Mouse (Mus musculus): ENCODE data around the gene Mcm9. TPM values are rescaled to one million over a fixed set of nuclear protein-coding genes. Genes with fewer than 3 reads are reported as not detected.
A peak's percentile ranks its signal among the peaks of the same experiment; 100 is the strongest.

Gene Mcm9
- polyA plus RNA-seq, 1 experiment from 2014 or later = 11.3 TPM

DNA sequence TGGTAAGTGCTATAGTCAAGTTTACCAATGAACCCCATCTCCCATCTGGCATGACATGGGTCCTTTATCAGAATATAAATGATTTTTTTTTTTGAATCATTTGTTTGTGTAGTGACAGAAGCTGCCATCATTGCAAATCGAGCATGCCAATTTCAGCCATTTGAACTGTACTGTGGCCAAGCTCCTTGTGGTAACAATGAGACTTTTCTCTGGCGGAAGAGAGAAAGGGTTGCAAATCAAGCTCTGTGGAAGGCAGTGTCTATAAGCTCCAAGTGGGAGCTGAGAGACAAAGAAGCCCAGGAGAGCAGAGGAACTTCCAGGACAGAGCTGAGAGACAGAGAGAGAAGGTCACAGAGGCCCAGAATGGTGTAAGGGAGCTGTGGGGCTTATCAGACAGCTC, 64.7 kb downstream of the Mcm9 start:
- Histone ChIP-seq H3K4me2 (no peak overlapping the region), H3K4me3 (replicated peaks) (no peak overlapping the region), H3K27ac (no peak overlapping the region), H3K9ac (no peak overlapping the region), H3K36me3 (0 out of 2 replicates have a peak, but pooled peaks cover 6% of the 10 kb centered on the region), H3K4me1 (no peaks in the 10 kb centered on the region), H3K27me3 (no peaks in the 10 kb centered on the region), H3K9me3 (replicated peaks) (no peaks in the 10 kb centered on the region)
- no peak for ATAC-seq (replicated peaks; ENCODE audit: low FRiP score)
- WGBS = 86% methylated on average over 2 of the region's 2 CpGs

- no peak for ATAC-seq (replicated peaks; ENCODE audit: low FRiP score)
- Histone ChIP-seq H3K36me3 (0 out of 2 replicates have a peak, but pooled peaks cover 6% of the 10 kb centered on the region), H3K4me2 (no peak overlapping the region), H3K9me3 (replicated peaks) (no peaks in the 10 kb centered on the region), H3K27me3 (no peaks in the 10 kb centered on the region), H3K9ac (no peak overlapping the region), H3K4me1 (no peaks in the 10 kb centered on the region), H3K27ac (no peak overlapping the region), H3K4me3 (replicated peaks) (no peak overlapping the region)
- 90% methylated on average over 5 of the region's 5 CpGs for WGBS
Measured at GRCm38 (mm10) chr10:53562001-53562400, 68.2 kb downstream of the Mcm9 start.

DNA sequence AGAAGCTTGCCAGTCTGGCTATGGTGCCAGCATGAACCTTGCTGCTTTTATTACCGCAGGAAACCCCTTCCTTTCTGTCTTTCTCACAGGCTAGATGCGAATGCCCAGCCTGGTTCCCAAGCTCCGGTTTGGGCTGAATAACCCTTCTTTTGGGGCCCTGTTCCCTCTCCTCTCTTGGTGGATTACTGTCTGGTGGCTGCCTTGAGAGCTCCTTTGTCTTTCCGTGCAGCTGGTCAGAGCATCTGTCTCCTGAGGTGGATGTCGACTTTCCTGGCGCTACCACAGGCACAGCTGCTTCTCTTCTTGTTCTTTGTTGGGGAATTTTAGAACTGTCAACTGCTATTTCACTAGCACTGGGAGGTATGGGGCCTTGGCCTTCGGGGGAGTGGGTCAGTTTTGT, 92.6 kb downstream of the Mcm9 start:
- Histone ChIP-seq H3K27me3 (no peaks in the 10 kb centered on the region), H3K4me2 (no peak overlapping the region), H3K9ac (no peak overlapping the region), H3K9me3 (replicated peaks) (no peaks in the 10 kb centered on the region), H3K4me3 (replicated peaks) (no peak overlapping the region), H3K27ac (no peak overlapping the region), H3K36me3 (peaks cover 49% of the 10 kb centered on the region), H3K4me1 (no peaks in the 10 kb centered on the region)
- no peak for ATAC-seq (replicated peaks; ENCODE audit: low FRiP score)
- WGBS = 69% methylated on average over 7 of the region's 7 CpGs

- peaks cover 20% of the 10 kb centered on the region for H3K36me3 ChIP-seq
- H3K9ac ChIP-seq = no peak overlapping the region
- no peaks in the 10 kb centered on the region for H3K4me1 ChIP-seq
- ATAC-seq (replicated peaks; ENCODE audit: low FRiP score) = no peak
- no peaks in the 10 kb centered on the region for H3K9me3 ChIP-seq (replicated peaks)
- H3K4me3 ChIP-seq (replicated peaks) = no peak overlapping the region
- no peak overlapping the region for H3K4me2 ChIP-seq
- H3K27me3 ChIP-seq = no peaks in the 10 kb centered on the region
- no peak overlapping the region for H3K27ac ChIP-seq
- WGBS = 76% methylated on average over 5 of the region's 5 CpGs
Measured at GRCm38 (mm10) chr10:53532297-53532696, 97.9 kb downstream of the Mcm9 start.

DNA sequence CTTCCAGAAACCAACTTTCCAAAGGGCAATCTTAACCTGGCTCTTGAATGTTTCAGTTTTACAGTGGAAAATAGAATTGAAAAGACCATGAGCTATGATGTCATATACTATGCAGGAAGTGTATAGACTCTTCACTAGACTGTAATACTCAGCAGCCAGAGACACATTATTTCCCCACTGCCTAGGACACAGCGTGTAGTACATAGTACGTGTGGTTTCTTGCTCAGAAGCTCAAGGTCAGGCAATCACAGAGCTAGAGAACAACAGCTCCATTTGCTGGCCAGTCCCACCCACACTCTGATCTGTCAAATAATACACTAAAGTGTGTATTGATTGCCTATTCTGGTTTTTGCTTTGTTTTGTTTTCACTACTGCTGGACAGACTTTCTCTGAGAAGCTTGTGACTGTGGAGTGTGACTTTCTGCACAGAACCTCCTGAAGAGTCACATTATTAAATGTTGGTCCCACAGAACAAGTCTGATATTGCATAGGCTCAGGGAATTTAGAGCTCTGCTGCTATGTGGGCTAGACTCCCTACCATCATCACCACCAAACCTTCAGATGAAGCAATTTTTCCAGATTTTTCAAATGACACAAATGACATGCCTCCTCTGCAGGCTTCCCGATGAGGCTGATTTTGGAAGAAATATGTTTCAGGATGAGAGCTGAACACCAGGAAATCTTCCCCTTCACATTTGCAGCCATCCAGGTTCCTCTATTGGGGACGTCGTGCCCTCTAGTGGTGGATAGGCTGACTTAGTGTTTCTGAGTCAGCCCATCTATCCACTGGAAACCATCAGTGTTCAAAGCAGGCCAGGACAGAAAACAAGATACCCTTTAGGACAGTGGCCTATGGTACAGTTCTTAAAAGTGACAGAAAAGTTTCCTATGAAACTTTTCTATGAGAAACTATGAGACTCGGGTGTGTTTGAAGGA, 102.1 kb downstream of the Mcm9 start:
- H3K9ac ChIP-seq = no peak overlapping the region
- H3K4me3 ChIP-seq (replicated peaks) = no peak overlapping the region
- no peak overlapping the region for H3K27ac ChIP-seq
- no peaks in the 10 kb centered on the region for H3K9me3 ChIP-seq (replicated peaks)
- no peak overlapping the region for H3K4me2 ChIP-seq
- no peaks in the 10 kb centered on the region for H3K27me3 ChIP-seq
- ATAC-seq (replicated peaks; ENCODE audit: low FRiP score) = 0 out of 2 replicates have a peak, but pooled peaks have one; percentile 56
- H3K36me3 ChIP-seq = no peaks in the 10 kb centered on the region
- 34% methylated on average over 6 of the region's 6 CpGs for WGBS
- H3K4me1 ChIP-seq = no peaks in the 10 kb centered on the region

DNA sequence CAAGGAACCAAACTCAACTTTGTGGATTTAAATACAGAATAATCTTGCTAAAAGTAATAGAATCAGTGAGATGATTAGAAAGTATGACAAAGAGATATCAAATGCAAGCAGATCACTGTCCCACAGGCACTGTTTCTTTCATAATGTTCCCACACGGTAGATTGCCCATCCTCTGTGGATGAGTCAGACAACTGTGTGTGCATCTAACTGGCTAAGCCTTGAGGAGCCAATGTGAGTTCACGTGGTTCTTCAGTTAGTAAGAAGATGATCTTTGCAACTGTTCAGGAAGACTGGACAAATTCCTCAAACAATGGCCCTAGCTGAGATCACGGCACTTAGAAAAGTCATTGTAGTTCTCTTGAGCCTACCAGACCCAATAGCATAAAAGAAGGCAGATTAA, 102.9 kb downstream of the Mcm9 start:
- Histone ChIP-seq H3K9ac (no peak overlapping the region), H3K4me1 (no peaks in the 10 kb centered on the region), H3K4me2 (no peak overlapping the region), H3K9me3 (replicated peaks) (no peaks in the 10 kb centered on the region), H3K27ac (no peak overlapping the region), H3K27me3 (no peaks in the 10 kb centered on the region), H3K4me3 (replicated peaks) (no peak overlapping the region), H3K36me3 (no peaks in the 10 kb centered on the region)
- 92% methylated on average over 3 of the region's 3 CpGs for WGBS
- no peak for ATAC-seq (replicated peaks; ENCODE audit: low FRiP score)

DNA sequence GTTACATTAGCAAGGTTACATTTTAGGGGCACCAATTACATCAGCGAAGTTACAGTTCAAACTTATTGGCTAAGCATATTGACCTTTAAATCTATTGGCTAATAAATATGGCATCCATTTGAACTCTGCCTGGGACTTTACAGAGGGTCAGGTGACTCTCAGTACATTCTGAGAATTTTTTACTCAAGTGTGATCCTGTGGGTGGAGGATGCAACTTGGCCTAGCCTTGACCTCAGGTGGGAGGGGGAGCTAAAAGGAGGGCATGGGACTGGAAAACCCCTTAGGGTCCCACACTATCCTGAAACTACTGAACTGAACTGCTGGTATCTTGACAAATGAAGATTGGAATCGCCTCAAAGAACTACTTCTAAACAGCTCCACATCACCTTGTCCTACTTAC, 103.9 kb downstream of the Mcm9 start:
- Histone ChIP-seq H3K36me3 (no peaks in the 10 kb centered on the region), H3K4me1 (no peaks in the 10 kb centered on the region), H3K4me3 (replicated peaks) (no peak overlapping the region), H3K9me3 (replicated peaks) (no peaks in the 10 kb centered on the region), H3K27me3 (no peaks in the 10 kb centered on the region), H3K4me2 (no peak overlapping the region), H3K9ac (no peak overlapping the region), H3K27ac (no peak overlapping the region)
- no peak for ATAC-seq (replicated peaks; ENCODE audit: low FRiP score)
- WGBS = 87% methylated on average over 2 of the region's 2 CpGs

GRCm38 (mm10) chr10:53525265-53525976, 104.8 kb downstream of the Mcm9 start:
- Histone ChIP-seq H3K4me1 (no peaks in the 10 kb centered on the region), H3K4me2 (no peak overlapping the region), H3K27me3 (no peaks in the 10 kb centered on the region), H3K4me3 (replicated peaks) (no peak overlapping the region), H3K36me3 (no peaks in the 10 kb centered on the region), H3K27ac (no peak overlapping the region), H3K9me3 (replicated peaks) (no peaks in the 10 kb centered on the region), H3K9ac (no peak overlapping the region)
- ATAC-seq (replicated peaks; ENCODE audit: low FRiP score) = no peak
- 74% methylated on average over 3 of the region's 3 CpGs for WGBS

GRCm38 (mm10) chr10:53519068-53519954, 110.9 kb downstream of the Mcm9 start:
- Histone ChIP-seq H3K4me1 (peaks cover 18% of the 10 kb centered on the region), H3K27ac (peak overlapping the region; percentile 79), H3K9ac (no peak overlapping the region), H3K9me3 (replicated peaks) (no peaks in the 10 kb centered on the region), H3K4me3 (replicated peaks) (no peak overlapping the region), H3K36me3 (no peaks in the 10 kb centered on the region), H3K4me2 (peak overlapping the region; percentile 1; the same call in 1 of the 2 replicates), H3K27me3 (no peaks in the 10 kb centered on the region)
- 27% methylated on average over 14 of the region's 14 CpGs for WGBS
- ATAC-seq (replicated peaks; ENCODE audit: low FRiP score) = peak; percentile 72; the same call in 1 of the 2 replicates

- ATAC-seq (replicated peaks; ENCODE audit: low FRiP score) = 0 out of 2 replicates have a peak, but pooled peaks have one; percentile 55
- H3K9ac ChIP-seq = no peak overlapping the region
- WGBS = 47% methylated on average over 8 of the region's 8 CpGs
Measured at GRCm38 (mm10) chr10:53518599-53518913, 111.7 kb downstream of the Mcm9 start.

GRCm38 (mm10) chr10:53517770-53518598, 112.3 kb downstream of the Mcm9 start:
- no peak overlapping the region for H3K4me2 ChIP-seq
- 76% methylated on average over 14 of the region's 14 CpGs for WGBS
- ATAC-seq (replicated peaks; ENCODE audit: low FRiP score) = no peak

More at GRCm38 (mm10) chr10:53518599-53518913, 111.7 kb downstream of the Mcm9 start:
- H3K36me3 ChIP-seq = no peaks in the 10 kb centered on the region
- peak overlapping the region; percentile 79 for H3K27ac ChIP-seq
- no peaks in the 10 kb centered on the region for H3K9me3 ChIP-seq (replicated peaks)
- H3K27me3 ChIP-seq = no peaks in the 10 kb centered on the region
- H3K4me2 ChIP-seq = peak overlapping the region; percentile 1; the same call in 1 of the 2 replicates
- no peak overlapping the region for H3K4me3 ChIP-seq (replicated peaks)
- H3K4me1 ChIP-seq = peaks cover 18% of the 10 kb centered on the region

More at GRCm38 (mm10) chr10:53517770-53518598, 112.3 kb downstream of the Mcm9 start:
- Histone ChIP-seq H3K36me3 (no peaks in the 10 kb centered on the region), H3K4me1 (peaks cover 18% of the 10 kb centered on the region), H3K9me3 (replicated peaks) (no peaks in the 10 kb centered on the region), H3K9ac (no peak overlapping the region), H3K4me3 (replicated peaks) (no peak overlapping the region), H3K27me3 (no peaks in the 10 kb centered on the region), H3K27ac (peak overlapping the region; percentile 79)
